ENCODE assay signal across 8 mouse cellular contexts in genomic region chr5:35104183-35104959, GRCm38 (mm10). TPM values are rescaled to one million over a fixed set of nuclear protein-coding genes. Genes with fewer than 3 reads are reported as not detected.
DNase-seq lines count a peak whose midpoint lies in the region; ATAC-seq and TF ChIP-seq lines count a peak whose summit lies in the region.

No protein-coding gene starts in this region.

- peak overlapping the region; percentile 92 for H3K4me3 ChIP-seq in lung, embryonic 16.5 days (ENCODE audit: low read length)
- peak overlapping the region; percentile 79 for H3K4me3 ChIP-seq in heart, postnatal 0 days (ENCODE audit: low read depth, low read length)
- H3K4me3 ChIP-seq in limb, embryonic 11.5 days (ENCODE audit: low read depth, low read length) = peak overlapping the region; percentile 53; the same call in 1 of the 2 replicates
- H3K4me3 ChIP-seq in stomach, embryonic 15.5 days (replicated peaks) = peak overlapping the region; percentile 83

- TF ChIP-seq CTCF in heart, postnatal 0 days (IDR thresholded peaks at IDR 0.05; ENCODE audit: low read depth) = no peak

- H3K27ac ChIP-seq in lung, embryonic 16.5 days (ENCODE audit: low read length) = peak overlapping the region; percentile 80; the same call in 1 of the 2 replicates
- H3K27ac ChIP-seq in heart, postnatal 0 days (ENCODE audit: low read depth) = no peak overlapping the region
- no peak overlapping the region for H3K27ac ChIP-seq in limb, embryonic 11.5 days (replicated peaks; ENCODE audit: low read depth, low read length)
- H3K27ac ChIP-seq in stomach, embryonic 15.5 days = no peak overlapping the region

- peaks cover 21% of the 10 kb centered on the region for H3K4me1 ChIP-seq in lung, embryonic 16.5 days (replicated peaks; ENCODE audit: control insufficient read depth, insufficient read depth, low read length)
- peaks cover 18% of the 10 kb centered on the region for H3K4me1 ChIP-seq in heart, postnatal 0 days (ENCODE audit: control insufficient read depth, insufficient read depth)
- 0 out of 2 replicates have a peak, but pooled peaks cover 2% of the 10 kb centered on the region for H3K4me1 ChIP-seq in limb, embryonic 11.5 days (ENCODE audit: control insufficient read depth, insufficient read depth, low read length)
- H3K4me1 ChIP-seq in stomach, embryonic 15.5 days = peaks cover 18% of the 10 kb centered on the region

- peak overlapping the region; percentile 85 for H3K4me2 ChIP-seq in lung, embryonic 16.5 days (ENCODE audit: low read depth, low read length)
- peak overlapping the region; percentile 84 for H3K4me2 ChIP-seq in heart, postnatal 0 days (ENCODE audit: low read depth, low read length)
- peak overlapping the region; percentile 44; the same call in 1 of the 2 replicates for H3K4me2 ChIP-seq in limb, embryonic 11.5 days (ENCODE audit: low read depth, severe bottlenecking)
- H3K4me2 ChIP-seq in stomach, embryonic 15.5 days = peak overlapping the region; percentile 65

- ATAC-seq in lung, embryonic 16.5 days (ENCODE audit: low read depth) = peak; percentile 11; the same call in 1 of the 2 replicates
- no peak for ATAC-seq in heart, postnatal 0 days (ENCODE audit: insufficient read depth, low read depth)
- no peak for ATAC-seq in limb, embryonic 11.5 days (ENCODE audit: insufficient number of reproducible peaks, low FRiP score, low TSS enrichment, low read depth)
- peak; percentile 23; the same call in 1 of the 2 replicates for ATAC-seq in stomach, embryonic 15.5 days (ENCODE audit: insufficient read depth, low FRiP score, low read depth)
- ATAC-seq in activated CD4-positive, CD25-positive, alpha-beta regulatory T cell, adult 4 months = no peak

- H3K9ac ChIP-seq in lung, embryonic 16.5 days (ENCODE audit: low read length) = peak overlapping the region; percentile 51
- peak overlapping the region; percentile 83 for H3K9ac ChIP-seq in heart, postnatal 0 days (replicated peaks; ENCODE audit: low read depth, low read length)
- H3K9ac ChIP-seq in limb, embryonic 11.5 days (ENCODE audit: low read length) = no peak overlapping the region
- 0 out of 2 replicates have a peak overlapping the region, but pooled peaks have one; percentile 2 for H3K9ac ChIP-seq in stomach, embryonic 15.5 days

- DNase-seq in lung, postnatal 14 days = no peak
- DNase-seq in heart, postnatal 0 days (ENCODE audit: low spot score) = no peak
- DNase-seq in limb, embryonic 11.5 days (ENCODE audit: low spot score) = no peak
- no peak for DNase-seq in ovary, postnatal 14 days (ENCODE audit: low spot score)
- DNase-seq in urinary bladder, postnatal 14 days (ENCODE audit: low spot score) = no peak

- WGBS in lung, embryonic 16.5 days = 47% methylated on average over 8 of the region's 8 CpGs
- WGBS in heart, postnatal 0 days = 74% methylated on average over 8 of the region's 8 CpGs
- WGBS in limb, embryonic 11.5 days = 61% methylated on average over 8 of the region's 8 CpGs
- WGBS in stomach, embryonic 15.5 days = 53% methylated on average over 8 of the region's 8 CpGs

- no peak for TF ChIP-seq EP300 in heart, postnatal 0 days (IDR thresholded peaks at IDR 0.05; ENCODE audit: low read depth)

- H3K9me3 ChIP-seq in lung, embryonic 16.5 days (ENCODE audit: control insufficient read depth, low read length) = no peaks in the 10 kb centered on the region
- no peaks in the 10 kb centered on the region for H3K9me3 ChIP-seq in heart, postnatal 0 days (replicated peaks; ENCODE audit: control insufficient read depth, low read length)
- no peaks in the 10 kb centered on the region for H3K9me3 ChIP-seq in limb, embryonic 11.5 days (ENCODE audit: control insufficient read depth, low read length)
- no peaks in the 10 kb centered on the region for H3K9me3 ChIP-seq in stomach, embryonic 15.5 days

- peaks cover 10% of the 10 kb centered on the region; the same call in 1 of the 2 replicates for H3K36me3 ChIP-seq in lung, embryonic 16.5 days (ENCODE audit: control insufficient read depth, insufficient read depth, low read length)
- H3K36me3 ChIP-seq in heart, postnatal 0 days (replicated peaks; ENCODE audit: control insufficient read depth, insufficient read depth, low read length) = peaks cover 33% of the 10 kb centered on the region
- H3K36me3 ChIP-seq in limb, embryonic 11.5 days (ENCODE audit: control insufficient read depth, insufficient read depth, low read length) = peaks cover 3% of the 10 kb centered on the region; the same call in 1 of the 2 replicates
- H3K36me3 ChIP-seq in stomach, embryonic 15.5 days = peaks cover 19% of the 10 kb centered on the region

- no peaks in the 10 kb centered on the region for H3K27me3 ChIP-seq in lung, embryonic 16.5 days (ENCODE audit: control insufficient read depth, insufficient read depth, low read depth, low read length)
- H3K27me3 ChIP-seq in heart, postnatal 0 days (ENCODE audit: control insufficient read depth, insufficient read depth, low read length) = no peaks in the 10 kb centered on the region
- H3K27me3 ChIP-seq in limb, embryonic 11.5 days (ENCODE audit: control insufficient read depth, insufficient read depth, low read length) = no peaks in the 10 kb centered on the region
- no peaks in the 10 kb centered on the region for H3K27me3 ChIP-seq in stomach, embryonic 15.5 days (replicated peaks)

RNA-seq across cellular contexts. Expression of gene Lrpap1, which starts 1.2 kb away (rescaled TPM):
- polyA plus RNA-seq in lung, embryonic 16.5 days (2015; fragmentation: Nextera tagmentation; extraction: Ambion mirVana) = 171 and 172 TPM in 2 replicates
- 35.9 and 43.7 TPM in 2 replicates for total RNA-seq in heart, postnatal 0 days (2014; rRNA removed; ENCODE audit: low replicate concordance)
- polyA plus RNA-seq in heart, postnatal 0 days (2015; fragmentation: Nextera tagmentation; extraction: Ambion mirVana) = 85.8 TPM in 2 replicates
- 60.3 and 67.0 TPM in 2 replicates for polyA plus RNA-seq in limb, embryonic 11.5 days (2014; fragmentation: Nextera tagmentation; extraction: Ambion mirVana)
- polyA plus RNA-seq in stomach, embryonic 15.5 days (2015; fragmentation: Nextera tagmentation; extraction: Ambion mirVana) = 136 and 168 TPM in 2 replicates
- 10 to 100 TPM; 73.7 to 81.8 TPM for polyA plus RNA-seq in activated CD4-positive, CD25-positive, alpha-beta regulatory T cell, adult 4 months (2017; shearing (Covaris generic))

RNA-seq across cellular contexts. Expression of gene Dok7, which starts 47.8 kb away (rescaled TPM):
- 2.5 TPM in 2 replicates for polyA plus RNA-seq in lung, embryonic 16.5 days (2015; fragmentation: Nextera tagmentation; extraction: Ambion mirVana)
- 27.7 and 37.7 TPM in 2 replicates for total RNA-seq in heart, postnatal 0 days (2014; rRNA removed; ENCODE audit: low replicate concordance)
- polyA plus RNA-seq in heart, postnatal 0 days (2015; fragmentation: Nextera tagmentation; extraction: Ambion mirVana) = 14.1 and 15.0 TPM in 2 replicates
- polyA plus RNA-seq in limb, embryonic 11.5 days (2014; fragmentation: Nextera tagmentation; extraction: Ambion mirVana) = 0.45 and 0.48 TPM in 2 replicates
- 1.8 and 2.1 TPM in 2 replicates for polyA plus RNA-seq in stomach, embryonic 15.5 days (2015; fragmentation: Nextera tagmentation; extraction: Ambion mirVana)
- not detected for polyA plus RNA-seq in activated CD4-positive, CD25-positive, alpha-beta regulatory T cell, adult 4 months (2017; shearing (Covaris generic))

Comparison
In these comparisons a context has a peak if more than half of its experiments do, and no peak if none do; other contexts are left out.
1. ATAC-seq: peak in lung, embryonic 16.5 days (single experiment) and stomach, embryonic 15.5 days (single experiment); none in heart, postnatal 0 days (single experiment), limb, embryonic 11.5 days (single experiment) and activated CD4-positive, CD25-positive, alpha-beta regulatory T cell, adult 4 months (single experiment).
2. Peak in every context shown above with its lines, with median percentiles within 50 percentile points of each other: H3K4me2 ChIP-seq and H3K4me3 ChIP-seq.